Mouse (Mus musculus) testis, adult 2 months (tissue): ENCODE measurements around the gene Kynu.

Source experiments
- CTCF ChIP-seq: fragments of 200-500 bp; IDR thresholded peaks from 2 replicates; pipeline ENCODE4 v1.5.1; 2012; ENCODE audit warnings: low read depth, mild to moderate bottlenecking, inconsistent platforms, low read length, moderate library complexity; ENCODE audit not compliant: control insufficient read depth, insufficient read depth, insufficient replicate concordance
- POLR2A ChIP-seq: fragments of 200-500 bp; IDR thresholded peaks from 2 replicates; pipeline ENCODE4 v1.6.1; 2012; ENCODE audit warnings: low read depth, mild to moderate bottlenecking, inconsistent platforms, low read length, moderate library complexity; ENCODE audit not compliant: control insufficient read depth

GRCm38 (mm10) chr2:43545665-43546064 lies 9.5 kb upstream of the Kynu start:
- TF ChIP-seq POLR2A: no peak
- TF ChIP-seq CTCF: no peak
